Mouse (Mus musculus) spleen, postnatal 10 days (tissue): ENCODE measurements around the gene Rad51b.
"Not testable (repeated sequence)": the region's sequence is repeated elsewhere in the genome, so short reads cannot be mapped to it uniquely, and the experiment has no call there.

Source experiments
- DNase-seq, 2 experiments: peaks; one replicate each; pipeline ENCODE4 v3.0.0; 2021 to 2022; ENCODE audit warnings: low spot score in 2 of 2

Rad51b gene

DNA sequence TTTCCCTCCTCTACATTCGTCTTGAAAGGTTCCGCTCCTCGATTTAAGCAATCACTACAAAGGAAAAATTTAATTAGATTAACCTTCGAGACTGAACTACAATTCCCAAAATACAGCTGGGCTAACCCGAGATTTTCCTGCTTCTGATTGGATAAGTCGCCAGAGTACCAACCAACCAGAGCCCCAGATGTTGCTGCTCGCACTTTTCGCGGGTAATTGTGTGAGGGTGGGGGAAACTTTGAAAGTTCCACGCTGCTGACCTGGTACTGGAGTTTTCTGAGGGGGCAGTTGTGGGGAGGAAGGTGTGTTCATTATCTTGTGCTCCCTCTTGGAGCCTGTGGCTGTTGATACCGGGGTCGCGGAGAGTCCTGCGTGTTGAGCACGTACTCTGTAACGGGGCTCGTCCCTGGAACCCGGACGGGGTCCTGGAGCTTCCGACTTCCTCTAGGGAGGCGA lies at the start of gene Rad51b:
TSS of gene Rad51b (plus strand) at position 162 of the 456 bp plus-strand sequence.
- DNase-seq: peak; percentile 68 to 77

DNA sequence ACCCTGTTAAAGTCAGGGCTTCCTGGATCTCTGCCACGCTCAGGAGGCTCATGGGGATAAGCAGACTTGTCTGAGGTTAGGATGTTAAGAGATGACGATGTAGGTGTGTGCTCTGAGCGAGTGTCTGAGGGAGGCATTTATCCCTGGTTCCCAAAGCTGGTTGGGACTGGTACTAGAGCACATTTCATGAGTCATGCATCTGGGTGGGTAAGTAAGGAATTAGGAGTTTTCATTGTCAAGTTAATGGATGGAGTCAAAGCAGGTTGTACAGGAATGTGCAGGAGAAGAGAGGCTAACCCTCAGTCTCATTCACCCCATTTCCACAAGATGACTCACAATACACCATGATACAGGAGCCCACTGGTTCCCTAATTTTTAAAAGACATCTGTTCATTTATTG lies 49.0 kb upstream of the Rad51b start:
- DNase-seq: no peak

DNA sequence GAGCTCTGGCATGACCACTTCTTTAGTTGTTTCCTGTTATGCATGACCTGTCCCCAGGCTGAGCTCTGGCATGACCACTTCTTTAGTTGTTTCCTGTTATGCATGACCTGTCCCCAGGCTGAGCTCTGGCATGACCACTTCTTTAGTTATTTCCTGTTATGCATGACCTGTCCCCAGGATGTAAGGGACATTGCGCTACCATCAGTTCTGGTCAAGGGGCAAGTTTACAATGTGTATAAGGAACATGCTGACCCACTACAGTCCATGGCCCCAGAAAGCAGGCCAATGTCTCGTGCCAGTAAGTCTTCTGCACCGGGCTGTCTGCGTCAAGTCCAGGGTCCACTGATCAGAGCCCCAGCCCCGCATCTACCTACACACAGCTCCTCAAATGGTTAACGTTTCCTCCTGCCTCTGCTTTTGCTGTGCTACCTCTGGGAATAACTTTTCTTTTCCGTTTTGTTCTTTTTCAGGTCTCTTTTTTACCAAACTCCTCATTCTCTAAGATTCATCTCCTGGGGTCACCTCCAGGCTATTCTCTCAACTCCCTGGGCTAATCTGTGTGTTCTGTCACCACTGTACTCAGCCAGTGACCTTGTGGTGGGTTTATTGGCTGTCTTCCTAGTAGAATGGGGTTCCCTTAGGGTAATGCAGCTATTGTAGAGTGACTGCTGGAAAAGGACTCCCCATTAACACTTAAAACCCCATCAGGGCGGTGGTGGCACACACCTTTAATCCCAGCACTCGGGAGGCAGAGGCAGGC lies 43.6 kb upstream of the Rad51b start:
- no peak for DNase-seq

DNA sequence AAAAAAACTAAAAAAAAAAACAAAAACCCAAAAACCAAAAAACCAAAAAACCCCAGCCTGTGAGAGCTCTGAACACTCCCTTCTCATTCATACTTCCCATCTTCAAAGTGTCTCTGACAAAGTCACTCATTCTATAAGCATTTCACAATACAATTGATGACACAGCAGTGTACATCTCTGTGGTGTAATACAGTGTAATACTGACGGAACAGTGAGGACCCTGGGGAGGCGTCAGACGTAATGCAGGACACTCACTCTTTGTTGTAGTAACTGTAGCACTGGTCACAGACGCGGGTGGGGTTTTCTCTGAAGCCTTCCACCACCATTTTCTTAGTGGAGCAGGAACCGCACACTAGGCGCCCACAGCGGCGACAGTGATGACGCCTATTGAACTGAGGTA lies 42.1 kb upstream of the Rad51b start:
- DNase-seq: no peak

DNA sequence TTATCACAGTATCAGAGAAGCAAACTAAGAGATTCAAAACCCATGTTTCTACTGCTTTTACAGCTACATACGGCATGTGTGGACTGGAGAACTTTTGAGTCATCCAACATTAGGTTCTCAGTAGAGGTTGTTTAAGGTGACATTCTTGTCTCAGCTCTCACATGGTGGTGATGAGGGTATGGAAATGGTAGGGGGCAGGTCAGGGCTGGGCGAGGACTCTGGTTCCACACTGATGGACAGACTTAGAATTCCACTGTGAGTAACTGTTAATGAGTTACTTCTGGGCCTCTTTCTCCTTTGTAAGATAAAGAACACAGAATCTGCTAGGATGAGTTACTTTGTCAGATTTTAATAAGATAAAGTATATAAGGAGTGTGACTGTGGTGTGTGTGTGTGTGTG lies 36.9 kb upstream of the Rad51b start:
- no peak for DNase-seq

DNA sequence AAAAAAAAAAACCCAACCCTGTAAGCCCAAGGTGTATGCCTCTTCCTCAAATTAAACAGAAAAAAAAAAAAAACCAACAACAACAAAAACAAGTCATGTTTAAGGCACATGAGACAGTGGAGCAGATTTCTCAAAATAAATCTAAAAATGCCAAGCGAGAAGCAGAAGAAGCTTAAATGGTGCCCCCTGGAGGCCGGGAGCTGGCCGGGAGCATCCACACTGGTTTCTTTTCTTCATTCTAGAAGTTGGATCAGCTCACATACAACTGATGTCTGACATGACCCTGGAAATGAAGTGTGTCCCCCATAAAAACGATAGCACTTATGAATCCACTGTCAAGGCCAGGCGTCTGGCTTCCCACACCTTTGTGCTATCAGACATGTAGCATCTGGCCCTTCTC lies 36.0 kb upstream of the Rad51b start:
- DNase-seq: peak in 1 of 2 experiments; percentile 55

DNA sequence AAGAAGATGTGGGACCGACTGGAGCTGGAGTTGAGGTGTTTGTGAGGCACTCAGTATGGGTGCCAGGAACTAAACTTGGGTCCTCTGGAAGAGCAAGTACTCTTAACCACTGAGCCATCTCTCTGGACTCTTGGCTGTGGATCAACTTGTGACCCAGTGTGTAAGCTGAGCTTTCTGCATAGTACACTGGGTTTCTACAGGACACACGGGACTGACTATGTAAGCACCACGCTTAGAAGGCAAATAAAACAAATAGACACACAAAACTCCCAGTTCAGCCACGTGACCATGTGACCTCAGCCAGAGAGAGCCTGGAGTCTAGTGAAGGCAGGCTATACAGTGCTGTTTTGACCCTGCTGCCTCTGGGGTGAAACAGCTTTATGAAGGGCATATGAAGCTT lies 24.5 kb upstream of the Rad51b start:
- no peak for DNase-seq

DNA sequence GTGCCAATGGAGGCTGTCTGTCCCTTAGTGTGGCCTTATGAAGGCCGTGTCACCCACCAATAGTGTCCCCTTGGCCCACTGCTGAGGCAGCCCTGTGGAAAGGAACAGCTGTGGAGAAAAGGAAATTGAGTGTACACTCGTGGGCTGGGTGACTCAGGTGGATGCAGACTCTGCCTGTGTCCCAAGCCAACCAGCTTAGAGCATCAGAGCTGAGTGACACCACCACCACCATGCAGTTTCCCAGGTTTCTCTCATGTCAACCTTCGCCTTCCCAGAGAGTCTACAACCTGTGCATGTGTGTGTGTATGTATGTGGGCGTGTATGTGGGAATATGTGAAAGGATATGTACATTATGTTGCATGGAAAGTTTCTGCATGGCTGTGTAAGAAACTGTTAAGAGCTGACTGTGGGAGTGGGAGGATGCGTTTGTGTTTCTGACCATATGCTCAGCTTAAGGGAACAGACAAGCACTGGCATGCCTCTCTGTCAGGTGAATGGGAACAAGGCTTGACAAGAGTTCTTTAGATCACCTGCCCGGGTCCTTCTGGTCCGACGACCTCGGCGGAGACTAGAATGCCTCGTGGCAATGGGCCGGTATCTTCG lies 17.5 kb upstream of the Rad51b start:
- no peak for DNase-seq

DNA sequence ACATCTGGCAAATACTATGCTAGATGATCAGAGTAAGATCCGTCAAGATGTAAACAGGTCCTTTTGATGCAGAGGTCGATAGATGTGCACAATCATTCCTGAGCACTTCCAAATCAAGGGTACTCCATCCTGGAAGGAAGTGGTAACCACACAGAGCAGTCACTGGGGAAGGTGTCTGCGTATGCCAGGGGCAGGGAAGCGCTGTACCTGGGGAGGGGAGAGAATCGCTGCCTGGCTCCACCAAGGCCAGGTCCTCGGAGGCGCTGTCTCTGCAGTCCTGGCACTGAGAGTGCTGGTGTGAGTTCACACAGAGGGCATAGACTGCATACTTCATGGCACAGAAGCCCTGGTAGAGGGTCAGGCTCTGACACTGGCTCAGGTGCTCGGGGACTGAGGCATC lies 14.5 kb upstream of the Rad51b start:
- DNase-seq: no peak

DNA sequence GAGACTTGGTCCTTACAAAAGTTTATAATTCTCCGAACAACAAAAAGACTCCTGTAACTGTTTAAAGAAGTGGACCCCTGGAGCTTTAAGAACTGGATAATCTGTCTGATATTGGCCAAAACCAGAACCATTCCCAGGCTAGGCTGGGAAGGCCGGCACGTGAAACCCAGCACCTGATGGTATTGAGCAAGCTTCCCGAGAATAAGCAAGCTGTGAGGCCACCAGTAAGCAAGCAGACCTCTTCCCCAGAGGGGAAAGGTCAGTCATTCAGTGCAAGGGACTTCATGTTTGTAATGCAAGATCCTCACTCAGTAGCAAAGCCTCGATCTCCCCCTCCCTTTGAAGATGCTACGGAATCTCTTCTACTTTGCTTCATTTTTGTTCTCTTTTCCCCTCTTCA lies 4.2 kb upstream of the Rad51b start:
- no peak for DNase-seq

DNA sequence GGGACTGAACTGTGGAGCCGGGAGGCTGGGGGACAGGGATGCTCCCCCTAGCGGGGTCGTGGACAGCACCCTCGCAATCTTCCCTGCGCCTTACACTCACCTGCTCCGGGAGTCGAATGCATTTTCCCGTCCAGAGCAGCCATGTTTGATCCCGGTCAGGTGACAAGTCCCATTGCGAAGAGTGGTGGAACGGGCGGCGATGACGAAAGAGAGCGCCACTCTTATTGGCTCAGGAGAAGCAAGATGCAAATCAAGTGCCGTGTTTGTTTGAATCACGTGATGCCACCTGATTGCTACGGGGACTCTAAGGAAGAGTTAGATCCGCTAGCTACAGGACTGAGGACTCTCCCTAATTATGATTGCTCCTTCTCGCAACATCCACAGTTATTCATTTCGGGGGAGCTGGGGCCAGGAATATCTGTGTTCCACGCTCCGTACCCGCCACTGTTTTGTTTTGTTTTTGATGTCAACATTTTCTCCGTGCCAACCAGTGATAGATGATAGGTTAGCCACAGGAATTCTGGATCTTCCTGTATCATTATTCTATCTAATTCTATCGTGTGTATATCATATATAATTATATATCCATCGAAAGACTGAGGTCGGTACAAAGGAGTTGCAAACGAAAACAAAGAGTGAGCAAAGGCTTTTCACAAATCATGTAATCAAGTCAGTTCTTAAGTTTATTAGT lies 811 bp upstream of the Rad51b start, which contains the start of gene Zfyve26:
TSS of gene Zfyve26 (minus strand) at position 179 of the 691 bp plus-strand sequence.
- DNase-seq: peak; percentile 76 to 92

DNA sequence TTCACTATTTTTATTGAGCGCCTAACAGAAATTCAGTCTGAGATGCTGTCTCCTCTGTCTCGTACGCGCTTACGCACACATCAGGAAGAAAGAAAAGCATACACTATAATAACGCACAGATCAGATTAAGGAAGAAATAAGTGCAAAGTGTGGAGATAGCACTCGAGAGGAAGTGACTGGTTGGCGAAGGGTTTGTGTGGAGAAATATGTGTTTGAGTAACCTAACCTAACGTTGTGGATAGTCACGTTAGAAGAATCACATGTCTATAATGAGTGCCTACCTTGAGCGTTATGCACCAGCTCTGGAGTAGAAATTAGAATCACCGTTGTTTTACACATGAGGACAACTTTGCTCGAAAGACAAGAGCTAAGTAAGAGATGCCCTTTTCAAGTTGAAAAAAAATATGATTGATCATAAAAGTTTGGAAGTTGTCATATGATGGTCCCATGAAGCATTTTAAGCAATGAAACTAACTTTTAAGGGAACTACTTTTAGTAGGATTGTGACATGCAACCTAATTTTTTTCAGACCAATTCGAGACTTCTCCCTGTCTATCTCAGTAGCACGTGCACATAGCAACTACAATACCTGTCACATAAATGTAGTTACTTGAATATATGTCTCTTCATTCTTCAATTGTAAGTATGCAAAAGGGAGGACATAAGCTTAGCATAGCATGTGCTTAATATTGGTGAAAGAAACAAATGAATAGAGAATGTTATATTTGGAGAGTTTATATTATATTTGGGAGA lies 978 bp downstream of the Rad51b start:
- peak in 1 of 2 experiments; percentile 13 for DNase-seq

DNA sequence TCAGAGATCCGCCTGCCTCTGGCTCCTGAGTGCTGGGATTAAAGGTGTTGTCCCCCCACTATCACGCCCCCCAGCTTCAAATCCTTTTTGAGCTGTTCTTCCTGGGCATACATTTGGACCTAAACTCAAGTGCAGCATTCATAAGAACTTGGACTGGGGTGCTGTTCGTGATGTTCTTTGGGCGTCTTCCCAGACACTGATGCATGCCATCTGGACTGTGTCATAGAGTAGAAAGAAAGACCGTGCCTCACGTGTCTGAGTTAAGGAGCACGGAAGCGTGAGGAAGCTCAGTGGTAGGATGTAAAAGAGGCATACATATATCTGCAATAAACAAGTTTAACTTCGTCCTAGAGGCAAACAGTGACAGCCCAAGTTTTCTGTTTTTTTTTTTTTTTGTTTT lies 4.7 kb downstream of the Rad51b start:
- no peak for DNase-seq

DNA sequence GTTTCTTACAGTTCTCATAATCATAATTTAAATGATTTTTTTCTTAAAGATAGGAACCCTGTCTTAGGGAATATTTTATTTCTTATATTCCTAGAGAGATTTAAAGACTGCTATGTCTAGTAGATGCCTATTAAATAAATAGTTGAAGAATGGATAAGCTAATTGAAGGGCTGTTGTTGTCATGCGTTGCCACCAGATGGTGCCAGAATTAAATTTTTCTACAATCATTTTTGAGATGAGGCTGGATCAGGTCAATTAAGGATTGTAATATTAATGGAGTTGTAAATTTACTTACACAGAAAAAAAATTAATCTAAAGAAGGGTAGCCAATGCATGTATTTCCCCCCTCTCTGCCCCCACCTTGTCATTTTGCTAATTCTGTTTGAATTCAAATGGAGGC lies 8.0 kb downstream of the Rad51b start:
- DNase-seq: no peak

DNA sequence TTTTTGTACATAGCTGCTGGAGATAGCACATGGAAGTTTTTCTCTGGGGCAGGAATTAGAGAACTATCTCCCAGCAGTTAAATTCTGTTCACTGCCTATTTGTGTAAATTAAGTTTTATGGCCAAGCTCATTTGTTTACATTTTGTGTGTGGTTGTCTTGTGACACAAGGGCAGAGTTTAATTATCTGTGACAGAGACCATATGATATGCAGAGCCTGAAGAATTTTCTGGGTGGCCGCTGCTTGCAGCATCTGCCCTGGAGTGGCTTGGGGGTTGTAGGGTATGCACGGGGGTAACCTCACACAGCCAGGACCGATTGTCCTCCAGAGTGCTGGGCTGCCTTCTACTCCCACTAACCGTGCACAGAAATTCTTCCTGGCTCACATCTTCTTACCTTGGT lies 8.9 kb downstream of the Rad51b start:
- DNase-seq: no peak

DNA sequence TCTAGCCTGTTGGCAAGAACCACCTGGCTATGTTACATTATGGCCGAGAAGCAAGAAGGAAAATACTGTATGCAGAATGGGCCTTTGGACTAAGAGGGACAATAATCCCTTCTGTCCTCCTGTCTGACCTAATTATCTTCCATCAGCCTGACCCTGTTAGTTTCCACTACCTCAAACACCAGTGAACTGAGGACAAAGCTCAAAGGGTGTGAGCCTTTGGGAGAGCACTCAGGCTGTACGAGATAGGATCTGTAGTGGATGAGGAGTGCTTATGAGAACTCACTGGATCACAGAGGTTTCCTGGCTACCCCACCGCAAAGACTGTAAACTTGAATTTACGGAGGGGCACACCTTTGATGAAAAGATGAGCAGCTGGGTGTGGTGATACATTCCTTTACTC lies 16.6 kb downstream of the Rad51b start:
- DNase-seq: no peak

DNA sequence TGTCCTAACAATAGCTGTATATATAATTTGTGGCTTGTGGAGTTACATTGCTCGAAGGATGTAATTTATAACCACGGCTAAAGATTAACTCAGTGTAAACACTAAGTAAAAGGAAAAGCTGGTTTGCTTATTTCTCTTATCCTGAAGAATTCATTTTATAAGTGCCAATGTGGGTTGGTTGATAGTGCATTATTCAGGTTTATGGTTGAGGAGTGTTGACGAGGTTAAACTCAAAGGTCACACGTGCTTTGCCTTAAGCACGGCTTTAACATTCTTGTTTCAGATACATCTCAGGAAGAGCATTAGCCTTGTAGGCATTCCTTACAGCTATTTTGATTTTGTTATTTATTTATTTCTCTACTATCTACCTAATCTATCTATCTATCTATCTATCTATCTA lies 20.3 kb downstream of the Rad51b start:
- DNase-seq: no peak

DNA sequence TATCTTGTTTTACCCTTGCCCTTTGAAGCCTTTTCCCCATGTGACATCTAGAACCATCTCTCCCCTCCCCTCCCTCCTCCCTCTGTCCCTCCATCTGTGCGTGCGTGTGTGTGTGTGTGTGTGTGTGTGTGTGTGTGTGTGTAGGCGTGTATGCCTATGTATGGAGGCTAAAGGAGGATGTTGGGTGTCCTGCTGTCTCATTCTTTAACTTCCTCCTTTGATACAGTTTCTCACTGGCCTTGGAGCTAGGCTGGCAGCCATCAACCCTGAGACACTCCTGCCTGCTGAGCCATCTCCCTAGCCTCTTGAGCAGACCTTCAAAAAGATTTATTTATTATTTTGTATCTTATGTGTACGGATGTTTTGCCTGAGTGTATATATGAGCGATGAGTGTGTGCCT lies 23.8 kb downstream of the Rad51b start:
- peak in 1 of 2 experiments; percentile 21 for DNase-seq

DNA sequence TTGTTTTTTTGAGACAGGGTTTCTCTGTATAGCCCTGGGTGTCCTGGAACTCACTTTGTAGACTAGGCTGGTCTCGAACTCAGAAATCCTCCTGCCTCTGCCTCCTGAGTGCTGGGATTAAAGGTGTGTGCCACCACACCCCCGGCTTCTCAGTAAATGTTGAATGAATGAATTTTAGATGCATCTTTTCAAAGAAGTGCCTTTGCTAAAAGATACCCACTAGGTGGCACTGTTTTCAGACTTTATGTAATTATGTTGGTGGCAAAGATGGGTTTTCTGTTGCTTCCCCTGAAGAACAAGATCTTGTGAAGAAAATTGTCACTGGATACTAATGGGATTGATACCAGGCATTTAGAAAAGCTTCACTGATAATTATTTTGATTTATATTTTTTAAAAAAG lies 25.5 kb downstream of the Rad51b start:
- DNase-seq: not testable (repeated sequence)

DNA sequence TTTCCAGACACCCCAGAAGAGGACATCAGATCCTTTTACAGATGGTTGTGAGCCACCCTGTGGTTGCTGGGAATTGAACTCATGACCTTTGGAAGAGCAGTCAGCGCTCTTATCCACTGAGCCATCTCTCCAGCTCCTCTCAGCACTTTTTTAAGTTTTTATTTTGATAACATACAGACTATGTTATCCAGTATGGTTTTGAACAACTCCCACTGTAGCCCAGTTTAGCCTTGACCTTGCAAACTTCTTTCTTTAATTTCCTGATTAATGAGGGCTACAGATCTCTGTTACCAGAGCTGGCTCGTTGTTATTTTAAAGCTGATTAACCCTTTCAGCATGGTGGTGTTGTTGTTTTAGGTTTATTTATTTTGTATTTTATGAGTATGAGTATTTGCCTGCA lies 29.2 kb downstream of the Rad51b start:
- no peak for DNase-seq

DNA sequence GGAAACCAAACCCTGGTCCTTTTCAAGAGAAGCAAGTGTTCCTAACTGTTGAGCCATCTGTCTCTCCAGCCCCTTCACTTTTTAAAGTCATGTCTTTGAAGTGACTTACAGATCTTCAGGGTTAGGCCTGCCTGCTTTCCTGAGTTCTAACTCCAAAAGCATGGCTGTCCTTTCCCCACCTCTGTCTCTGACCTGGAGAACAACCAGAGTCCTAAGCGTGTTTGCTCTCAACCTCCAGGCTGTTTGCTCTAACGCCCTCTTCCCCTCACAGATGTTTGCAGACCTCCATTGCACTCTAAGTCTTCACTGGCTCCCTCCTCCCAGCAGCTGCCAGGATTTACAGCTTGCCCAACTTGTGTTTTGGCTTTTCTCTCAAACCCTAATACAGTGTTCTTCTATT lies 29.7 kb downstream of the Rad51b start:
- DNase-seq: no peak

DNA sequence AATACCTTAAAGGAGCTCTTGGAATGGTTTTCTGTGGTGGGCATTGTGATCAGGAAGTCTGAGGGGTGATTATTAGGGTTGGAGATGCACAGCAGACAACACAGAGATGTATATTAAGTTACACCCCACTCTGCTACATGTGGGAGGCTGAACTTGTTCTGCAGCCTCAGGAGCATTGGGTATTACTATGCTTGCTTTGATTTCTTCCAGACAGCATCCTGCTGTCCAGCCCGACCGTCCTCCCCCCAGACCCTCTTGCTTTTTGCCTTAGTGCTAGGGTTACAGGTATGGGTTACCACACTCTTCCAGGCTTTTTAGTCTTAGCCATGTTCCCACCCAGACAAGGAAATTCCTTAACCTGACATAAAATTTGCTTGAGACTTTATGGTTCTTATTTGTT lies 30.8 kb downstream of the Rad51b start:
- no peak for DNase-seq
